13 mouse cellular contexts compared by ENCODE assay signal in the genomic region with DNA sequence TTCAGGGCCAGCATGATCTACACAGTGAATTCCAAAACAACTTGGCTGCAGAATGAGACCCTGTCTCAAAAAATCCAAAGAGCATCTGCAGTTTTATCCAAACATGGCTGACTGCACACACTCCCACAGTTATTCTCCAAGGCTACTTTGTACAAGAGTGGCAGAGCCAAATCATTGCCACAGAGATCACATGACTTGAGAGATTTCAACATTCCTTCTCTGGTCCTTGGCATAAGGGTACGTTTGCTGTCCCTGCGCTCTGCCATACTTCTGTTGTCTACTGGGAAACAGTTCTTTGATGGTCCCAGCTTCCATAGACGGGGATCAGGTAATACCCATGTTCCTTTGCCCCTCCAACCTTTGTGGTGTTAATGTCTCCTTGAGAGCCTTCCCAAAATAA. TPM values are rescaled to one million over a fixed set of nuclear protein-coding genes. Genes with fewer than 3 reads are reported as not detected.
"Had no signal": no experiment of that assay in that cellular context is flagged by ENCODE, and none has a peak within 500 bp of the region (broad histone marks: within the 10 kb centered on the region; RNA-seq: fewer than 3 reads in every experiment).

No protein-coding gene starts in this region.

- DNase-seq: kidney, adult 9 months; kidney, postnatal 14 days; kidney, postnatal 4 days; left cerebral cortex, postnatal 4 days; liver, embryonic 13.5 days; lung, adult 2 months; retina, postnatal 1 day; right cerebral cortex, postnatal 25 days; spleen, adult 18-20 months; thymus, postnatal 25 days had no signal

- ATAC-seq: midbrain, embryonic 13.5 days; midbrain, embryonic 16.5 days had no signal

RNA-seq across cellular contexts. Expression of gene Ntrk3, which starts 30.7 kb away (rescaled TPM):
- polyA plus RNA-seq: macrophage had no signal
